ENCODE assay signal across 8 mouse cellular contexts in genomic region chrX:36939806-36940413, GRCm38 (mm10). TPM values are rescaled to one million over a fixed set of nuclear protein-coding genes. Genes with fewer than 3 reads are reported as not detected.
DNase-seq lines count a peak whose midpoint lies in the region; ATAC-seq lines count a peak whose summit lies in the region.

No protein-coding gene starts in this region.

- WGBS in heart, embryonic 16.5 days, result 46% methylated on average over 4 of the region's 4 CpGs
- 53% methylated on average over 4 of the region's 4 CpGs for WGBS in lung, embryonic 15.5 days

- no peaks in the 10 kb centered on the region for H3K27me3 ChIP-seq in heart, embryonic 16.5 days (ENCODE audit: control insufficient read depth, insufficient read depth, low read length)
- H3K27me3 ChIP-seq in lung, embryonic 15.5 days, result no peaks in the 10 kb centered on the region

- H3K4me1 ChIP-seq in heart, embryonic 16.5 days (ENCODE audit: control insufficient read depth, insufficient read depth, low read length), result peaks cover 5% of the 10 kb centered on the region; the same call in 1 of the 2 replicates
- no peaks in the 10 kb centered on the region for H3K4me1 ChIP-seq in lung, embryonic 15.5 days

- DNase-seq in frontal cortex, postnatal 14 days (ENCODE audit: low spot score in 2 of 2), result no peak
- peak; percentile 88 for DNase-seq in 416B (ENCODE audit: low read depth)
- peak; percentile 19 for DNase-seq in cerebellum, adult 8-10 months
- no peak for DNase-seq in c-Kit-positive CD71-positive TER-119-positive erythroid progenitor cells, embryonic 14.5 days (ENCODE audit: low spot score)
- DNase-seq in frontal cortex, postnatal 25 days (ENCODE audit: low spot score in 2 of 2), result no peak

- no peak overlapping the region for H3K9ac ChIP-seq in heart, embryonic 16.5 days (ENCODE audit: low read length)
- no peak overlapping the region for H3K9ac ChIP-seq in lung, embryonic 15.5 days

- H3K9me3 ChIP-seq in heart, embryonic 16.5 days (replicated peaks; ENCODE audit: control insufficient read depth, low read length), result peaks cover 4% of the 10 kb centered on the region; the same call in 1 of the 2 replicates
- no peaks in the 10 kb centered on the region for H3K9me3 ChIP-seq in lung, embryonic 15.5 days

- no peak overlapping the region for H3K4me2 ChIP-seq in heart, embryonic 16.5 days (ENCODE audit: low read depth, low read length)
- no peak overlapping the region for H3K4me2 ChIP-seq in lung, embryonic 15.5 days

- peaks cover 9% of the 10 kb centered on the region for H3K36me3 ChIP-seq in heart, embryonic 16.5 days (ENCODE audit: control insufficient read depth, insufficient read depth)
- no peaks in the 10 kb centered on the region for H3K36me3 ChIP-seq in lung, embryonic 15.5 days

- ATAC-seq in frontal cortex, adult (ENCODE audit: low TSS enrichment), result peak; percentile 47; the same call in 1 of the 2 replicates
- peak; percentile 87 for ATAC-seq in heart, embryonic 16.5 days (replicated peaks; ENCODE audit: extremely low read depth, insufficient read depth, low FRiP score)
- peak; percentile 89 for ATAC-seq in lung, embryonic 15.5 days (ENCODE audit: borderline replicate concordance, extremely low read depth, low FRiP score, low TSS enrichment)

- no peak overlapping the region for H3K27ac ChIP-seq in heart, embryonic 16.5 days (ENCODE audit: low read length)
- H3K27ac ChIP-seq in lung, embryonic 15.5 days, result no peak overlapping the region

- no peak overlapping the region for H3K4me3 ChIP-seq in heart, embryonic 16.5 days (ENCODE audit: low read length)
- H3K4me3 ChIP-seq in lung, embryonic 15.5 days, result no peak overlapping the region

RNA-seq across cellular contexts. Expression of gene Nkrf, which starts 37.2 kb away (rescaled TPM):
- polyA plus RNA-seq in heart, embryonic 16.5 days (2015; fragmentation: Nextera tagmentation; extraction: Ambion mirVana), result 0.63 and 0.72 TPM in 2 replicates
- 1.4 and 1.5 TPM in 2 replicates for polyA plus RNA-seq in lung, embryonic 15.5 days (2015; fragmentation: Nextera tagmentation; extraction: Ambion mirVana)

RNA-seq across cellular contexts. Expression of gene Sept6, which starts 51.7 kb away (rescaled TPM):
- 49.7 and 50.3 TPM in 2 replicates for polyA plus RNA-seq in heart, embryonic 16.5 days (2015; fragmentation: Nextera tagmentation; extraction: Ambion mirVana)
- 17.7 and 20.1 TPM in 2 replicates for polyA plus RNA-seq in lung, embryonic 15.5 days (2015; fragmentation: Nextera tagmentation; extraction: Ambion mirVana)

Comparison
In these comparisons a context has a peak if more than half of its experiments do, and no peak if none do; other contexts are left out.
1. DNase-seq: peak in 416B (single experiment) and cerebellum, adult 8-10 months (single experiment); none in frontal cortex, postnatal 14 days (0 of 2), c-Kit-positive CD71-positive TER-119-positive erythroid progenitor cells, embryonic 14.5 days (single experiment) and frontal cortex, postnatal 25 days (0 of 2).
2. Peak in every context shown above with its lines, with median percentiles within 50 percentile points of each other: ATAC-seq.